Mouse (Mus musculus) cerebellum, postnatal 10 days (tissue): ENCODE data around the gene Iffo2.
A peak's percentile ranks its signal among the peaks of the same experiment; 100 is the strongest.

Source experiments
- DNase-seq, 2 experiments: peaks; one replicate each; pipeline ENCODE4 v3.0.0; 2021; ENCODE audit warnings: mixed read lengths in 2 of 2

The Iffo2 gene

GRCm38 (mm10) chr4:139582903-139583302 lies 52.6 kb downstream of the Iffo2 start:
- DNase-seq = no peak

GRCm38 (mm10) chr4:139583629-139584245 lies 53.4 kb downstream of the Iffo2 start:
- no peak for DNase-seq

GRCm38 (mm10) chr4:139584704-139585103 lies 54.4 kb downstream of the Iffo2 start:
- DNase-seq = peak in 1 of 2 experiments; percentile 60

GRCm38 (mm10) chr4:139585713-139586112 lies 55.4 kb downstream of the Iffo2 start:
- no peak for DNase-seq

GRCm38 (mm10) chr4:139587370-139587769 lies 57.0 kb downstream of the Iffo2 start:
- peak in 1 of 2 experiments; percentile 48 for DNase-seq

- peak in 1 of 2 experiments; percentile 44 for DNase-seq
Measured at GRCm38 (mm10) chr4:139587773-139588172, 57.4 kb downstream of the Iffo2 start.

GRCm38 (mm10) chr4:139589351-139590027 lies 59.1 kb downstream of the Iffo2 start:
- peak; percentile 68 to 77 for DNase-seq

- peak; percentile 89 to 93 for DNase-seq
Measured at GRCm38 (mm10) chr4:139590446-139590845, 60.1 kb downstream of the Iffo2 start.

- peak in 1 of 2 experiments; percentile 68 for DNase-seq
Measured at GRCm38 (mm10) chr4:139592895-139593294, 62.5 kb downstream of the Iffo2 start.

- DNase-seq = no peak
Measured at GRCm38 (mm10) chr4:139593383-139593782, 63.0 kb downstream of the Iffo2 start.

GRCm38 (mm10) chr4:139594062-139594461 lies 63.7 kb downstream of the Iffo2 start:
- DNase-seq = no peak

- DNase-seq = no peak
Measured at GRCm38 (mm10) chr4:139596715-139597114, 66.4 kb downstream of the Iffo2 start.

GRCm38 (mm10) chr4:139597286-139598284 lies 67.2 kb downstream of the Iffo2 start:
- DNase-seq = no peak

- no peak for DNase-seq
Measured at GRCm38 (mm10) chr4:139598356-139598755, 68.0 kb downstream of the Iffo2 start.

GRCm38 (mm10) chr4:139598950-139599518 lies 68.7 kb downstream of the Iffo2 start:
- peak; percentile 81 to 82 for DNase-seq

- no peak for DNase-seq
Measured at GRCm38 (mm10) chr4:139601519-139602356, 71.4 kb downstream of the Iffo2 start.

GRCm38 (mm10) chr4:139602357-139603244 lies 72.3 kb downstream of the Iffo2 start, which contains the start of gene Gm21969:
Gene Gm21969 (plus strand): TSS chr4:139603186.
- DNase-seq = peak; percentile 66 to 76

- no peak for DNase-seq
Measured at GRCm38 (mm10) chr4:139605216-139605615, 74.9 kb downstream of the Iffo2 start.

- DNase-seq = no peak
Measured at GRCm38 (mm10) chr4:139606732-139607131, 76.4 kb downstream of the Iffo2 start.

GRCm38 (mm10) chr4:139608975-139609374 lies 78.6 kb downstream of the Iffo2 start:
- no peak for DNase-seq

GRCm38 (mm10) chr4:139610954-139611353 lies 80.6 kb downstream of the Iffo2 start:
- DNase-seq = peak in 1 of 2 experiments; percentile 10
